Mouse (Mus musculus) heart, embryonic 12.5 days (tissue): ENCODE results near the gene Pfn1. TPM values are rescaled to one million over a fixed set of nuclear protein-coding genes. Genes with fewer than 3 reads are reported as not detected.

Experiments used
- ATAC-seq: fragments of 200-750 bp; cut with Nextera tagmentation; 2 replicates; pipeline ENCODE4 v1.8.0; 2017; ENCODE audit warnings: moderate TSS enrichment, moderate library complexity; ENCODE audit not compliant: insufficient number of reproducible peaks, low FRiP score
- H3K27ac ChIP-seq: fragments of 300-500 bp; sonication (generic); 2 replicates; pipeline ENCODE4 v1.5.1; 2016; ENCODE audit warnings: mild to moderate bottlenecking, moderate library complexity; ENCODE audit not compliant: poor library complexity, severe bottlenecking
- H3K27me3 ChIP-seq: fragments of 300-500 bp; sonication (generic); replicated peaks from 2 replicates; pipeline ENCODE4 v1.6.1; 2016; ENCODE audit warnings: mild to moderate bottlenecking, moderate library complexity
- H3K36me3 ChIP-seq: fragments of 300-500 bp; sonication (generic); 2 replicates; pipeline ENCODE4 v1.6.1; 2016; ENCODE audit warnings: mild to moderate bottlenecking, moderate library complexity
- H3K4me1 ChIP-seq: fragments of 300-500 bp; sonication (generic); replicated peaks from 2 replicates; pipeline ENCODE4 v1.6.1; 2016; ENCODE audit warnings: mild to moderate bottlenecking
- H3K4me2 ChIP-seq: fragments of 300-500 bp; sonication (generic); 2 replicates; pipeline ENCODE4 v1.6.1; 2016; ENCODE audit warnings: mild to moderate bottlenecking, moderate library complexity
- H3K4me3 ChIP-seq: fragments of 300-500 bp; sonication (generic); 2 replicates; pipeline ENCODE4 v1.5.1; 2016; ENCODE audit warnings: mild to moderate bottlenecking
- H3K9ac ChIP-seq: fragments of 300-500 bp; sonication (generic); 2 replicates; pipeline ENCODE4 v1.6.1; 2016; ENCODE audit warnings: mild to moderate bottlenecking, moderate library complexity
- H3K9me3 ChIP-seq: fragments of 300-500 bp; sonication (generic); replicated peaks from 2 replicates; pipeline ENCODE4 v1.6.1; 2016; ENCODE audit warnings: mild to moderate bottlenecking, moderate library complexity
- whole genome bisulfite sequencing: fragments of 180-500 bp; shearing (Covaris S2); methylation state at CpG from one replicate; pipeline ENCODE4 v1.1.7; 2016; 5-methylcytosine and 5-hydroxymethylcytosine counted together
- polyA plus RNA-seq: library from polyadenylated mRNA; unstranded; fragments of >200 nt; fragmentation: Nextera tagmentation; extraction: Ambion mirVana; gene quantifications from 2 replicates; pipeline ENCODE4 v1.2.1, GENCODE M21; 2016

Gene Pfn1
- polyA plus RNA-seq, 1 experiment from 2014 or later = 1,661 TPM

GRCm38 (mm10) chr11:70653345-70654197, 873 bp downstream of the Pfn1 start:
- peak; percentile 66 for ATAC-seq
- H3K9me3 ChIP-seq = no peaks in the 10 kb centered on the region
- peaks cover 69% of the 10 kb centered on the region for H3K4me1 ChIP-seq
- peaks cover 41% of the 10 kb centered on the region for H3K36me3 ChIP-seq
- peak overlapping the region; percentile 78 for H3K4me3 ChIP-seq
- under 1% methylated on average over 60 of the region's 63 CpGs for WGBS
- H3K27me3 ChIP-seq = no peaks in the 10 kb centered on the region
- peak overlapping the region; percentile 82 for H3K4me2 ChIP-seq
- H3K27ac ChIP-seq = peak overlapping the region; percentile 96
- H3K9ac ChIP-seq = peak overlapping the region; percentile 94

GRCm38 (mm10) chr11:70652884-70653344, 1.5 kb downstream of the Pfn1 start:
- Histone ChIP-seq H3K4me1 (peaks cover 68% of the 10 kb centered on the region), H3K36me3 (peaks cover 45% of the 10 kb centered on the region), H3K9me3 (no peaks in the 10 kb centered on the region), H3K4me2 (peak overlapping the region; percentile 82), H3K27me3 (no peaks in the 10 kb centered on the region), H3K4me3 (peak overlapping the region; percentile 78), H3K9ac (peak overlapping the region; percentile 94), H3K27ac (peak overlapping the region; percentile 96)
- WGBS = 40% methylated on average over 6 of the region's 6 CpGs
- no peak for ATAC-seq

- H3K27me3 ChIP-seq = no peaks in the 10 kb centered on the region
- H3K27ac ChIP-seq = peak overlapping the region; percentile 96; the same call in 1 of the 2 replicates
- H3K36me3 ChIP-seq = peaks cover 45% of the 10 kb centered on the region
- H3K4me3 ChIP-seq = peak overlapping the region; percentile 78
- H3K9me3 ChIP-seq = no peaks in the 10 kb centered on the region
- ATAC-seq = no peak
- peak overlapping the region; percentile 94 for H3K9ac ChIP-seq
- peaks cover 63% of the 10 kb centered on the region for H3K4me1 ChIP-seq
- H3K4me2 ChIP-seq = peak overlapping the region; percentile 82
- WGBS = 66% methylated on average over 12 of the region's 12 CpGs
These were observed 2.2 kb downstream of the Pfn1 start for GRCm38 (mm10) chr11:70652029-70652883.

- H3K4me1 ChIP-seq = peaks cover 54% of the 10 kb centered on the region
- peaks cover 45% of the 10 kb centered on the region for H3K36me3 ChIP-seq
- H3K9ac ChIP-seq = no peak overlapping the region
- WGBS = 53% methylated on average over 2 of the region's 2 CpGs
- no peak for ATAC-seq
- no peak overlapping the region for H3K27ac ChIP-seq
- no peaks in the 10 kb centered on the region for H3K27me3 ChIP-seq
- no peaks in the 10 kb centered on the region for H3K9me3 ChIP-seq
- H3K4me3 ChIP-seq = no peak overlapping the region; the same call in 1 of the 2 replicates
- peak overlapping the region; percentile 23; the same call in 1 of the 2 replicates for H3K4me2 ChIP-seq
These were observed 3.1 kb downstream of the Pfn1 start for GRCm38 (mm10) chr11:70651391-70651790.

- H3K9me3 ChIP-seq = no peaks in the 10 kb centered on the region
- no peaks in the 10 kb centered on the region for H3K27me3 ChIP-seq
- peaks cover 55% of the 10 kb centered on the region for H3K4me1 ChIP-seq
- peak overlapping the region; percentile 10; the same call in 1 of the 2 replicates for H3K27ac ChIP-seq
- H3K4me2 ChIP-seq = peak overlapping the region; percentile 23
- no peak overlapping the region; the same call in 1 of the 2 replicates for H3K4me3 ChIP-seq
- 68% methylated on average over 12 of the region's 12 CpGs for WGBS
- H3K9ac ChIP-seq = peak overlapping the region; percentile 44
- H3K36me3 ChIP-seq = peaks cover 49% of the 10 kb centered on the region
- no peak for ATAC-seq
These were observed 3.9 kb downstream of the Pfn1 start for GRCm38 (mm10) chr11:70650322-70651175.

- ATAC-seq = no peak
- H3K27me3 ChIP-seq = no peaks in the 10 kb centered on the region
- H3K4me3 ChIP-seq = peak overlapping the region; percentile 89; the same call in 1 of the 2 replicates
- H3K9me3 ChIP-seq = no peaks in the 10 kb centered on the region
- H3K27ac ChIP-seq = 0 out of 2 replicates have a peak overlapping the region, but pooled peaks have one; percentile 23
- H3K4me2 ChIP-seq = peak overlapping the region; percentile 98
- H3K36me3 ChIP-seq = peaks cover 62% of the 10 kb centered on the region
- WGBS = 80% methylated on average over 8 of the region's 8 CpGs
- peaks cover 62% of the 10 kb centered on the region for H3K4me1 ChIP-seq
- 0 out of 2 replicates have a peak overlapping the region, but pooled peaks have one; percentile 52 for H3K9ac ChIP-seq
These were observed 5.2 kb downstream of the Pfn1 start for GRCm38 (mm10) chr11:70649185-70649734.

GRCm38 (mm10) chr11:70648512-70648911, 5.9 kb downstream of the Pfn1 start:
- H3K27me3 ChIP-seq = no peaks in the 10 kb centered on the region
- H3K9ac ChIP-seq = peak overlapping the region; percentile 89
- ATAC-seq = no peak
- H3K4me1 ChIP-seq = peaks cover 62% of the 10 kb centered on the region
- H3K36me3 ChIP-seq = peaks cover 68% of the 10 kb centered on the region
- H3K9me3 ChIP-seq = no peaks in the 10 kb centered on the region
- 69% methylated on average over 4 of the region's 4 CpGs for WGBS
- peak overlapping the region; percentile 95 for H3K27ac ChIP-seq
- peak overlapping the region; percentile 98 for H3K4me2 ChIP-seq
- peak overlapping the region; percentile 89 for H3K4me3 ChIP-seq

- WGBS = 4% methylated on average over 28 of the region's 28 CpGs
- H3K4me3 ChIP-seq = peak overlapping the region; percentile 89
- no peaks in the 10 kb centered on the region for H3K27me3 ChIP-seq
- peak overlapping the region; percentile 89 for H3K9ac ChIP-seq
- 0 out of 2 replicates have a peak, but pooled peaks have one; percentile 7 for ATAC-seq
- H3K27ac ChIP-seq = peak overlapping the region; percentile 95
- no peaks in the 10 kb centered on the region for H3K9me3 ChIP-seq
- peaks cover 60% of the 10 kb centered on the region for H3K4me1 ChIP-seq
- H3K36me3 ChIP-seq = peaks cover 74% of the 10 kb centered on the region
- peak overlapping the region; percentile 98 for H3K4me2 ChIP-seq
These were observed 6.6 kb downstream of the Pfn1 start for GRCm38 (mm10) chr11:70647716-70648420.

- Histone ChIP-seq H3K4me1 (peaks cover 51% of the 10 kb centered on the region), H3K4me3 (peak within 1 kb of the TSS; percentile 89), H3K9me3 (no peaks in the 10 kb centered on the region), H3K27ac (peak within 1 kb of the TSS; percentile 99), H3K27me3 (no peaks in the 10 kb centered on the region), H3K36me3 (peaks cover 68% of the 10 kb centered on the region), H3K4me2 (peak within 1 kb of the TSS; percentile 98), H3K9ac (peak within 1 kb of the TSS; percentile 97)
- WGBS = under 1% methylated on average over 63 of the region's 63 CpGs
- ATAC-seq = peak; percentile 89
These were observed 7.5 kb downstream of the Pfn1 start, which contains the start of the genes Rnf167 and Slc25a11 for GRCm38 (mm10) chr11:70646691-70647650. Rnf167 (plus strand) TSS chr11:70647235. Slc25a11 (minus strand) TSS chr11:70647479.
